Mouse (Mus musculus) embryonic facial prominence, embryonic 15.5 days (tissue): ENCODE data around the gene Cpeb1. TPM values are rescaled to one million over a fixed set of nuclear protein-coding genes. Genes with fewer than 3 reads are reported as not detected.

Source experiments
- ATAC-seq: fragments of 200-750 bp; cut with Nextera tagmentation; 2 replicates; pipeline ENCODE4 v1.8.0; 2017; ENCODE audit warnings: low read depth, moderate TSS enrichment; ENCODE audit not compliant: insufficient number of reproducible peaks, low FRiP score, low TSS enrichment
- H3K27ac ChIP-seq: fragments of 300-500 bp; sonication (generic); replicated peaks from 2 replicates; pipeline ENCODE4 v1.5.1; 2015; ENCODE audit warnings: mild to moderate bottlenecking, inconsistent platforms
- H3K27me3 ChIP-seq: fragments of 300-500 bp; sonication (generic); 2 replicates; pipeline ENCODE4 v1.6.1; 2015; ENCODE audit warnings: inconsistent platforms
- H3K36me3 ChIP-seq: fragments of 300-500 bp; sonication (generic); 2 replicates; pipeline ENCODE4 v1.6.1; 2015; ENCODE audit warnings: mild to moderate bottlenecking, inconsistent platforms
- H3K4me1 ChIP-seq: fragments of 300-500 bp; sonication (generic); 2 replicates; pipeline ENCODE4 v1.6.1; 2015; ENCODE audit warnings: inconsistent platforms
- H3K4me2 ChIP-seq: fragments of 300-500 bp; sonication (generic); replicated peaks from 2 replicates; pipeline ENCODE4 v1.6.1; 2015; ENCODE audit warnings: mild to moderate bottlenecking, inconsistent platforms
- H3K4me3 ChIP-seq: fragments of 300-500 bp; sonication (generic); replicated peaks from 2 replicates; pipeline ENCODE4 v1.5.1; 2015; ENCODE audit warnings: mild to moderate bottlenecking, inconsistent platforms
- H3K9ac ChIP-seq: fragments of 300-500 bp; sonication (generic); 2 replicates; pipeline ENCODE4 v1.6.1; 2015; ENCODE audit warnings: inconsistent platforms
- H3K9me3 ChIP-seq: fragments of 300-500 bp; sonication (generic); replicated peaks from 2 replicates; pipeline ENCODE4 v1.6.1; 2016; ENCODE audit warnings: inconsistent platforms
- WGBS: fragments of 180-500 bp; shearing (Covaris S2); methylation state at CpG from one replicate; pipeline ENCODE4 v1.1.7; 2015; 5-methylcytosine and 5-hydroxymethylcytosine counted together
- polyA plus RNA-seq: library from polyadenylated mRNA; unstranded; fragments of >200 nt; fragmentation: Nextera tagmentation; extraction: Ambion mirVana; gene quantifications from 2 replicates; pipeline ENCODE4 v1.2.1, GENCODE M21; 2015

Cpeb1 gene
- polyA plus RNA-seq, 1 experiment from 2014 or later, result 3.1 TPM

GRCm38 (mm10) chr7:81298206-81298605 lies 157.1 kb downstream of the Cpeb1 start:
- no peaks in the 10 kb centered on the region for H3K4me1 ChIP-seq
- H3K4me2 ChIP-seq, result no peak overlapping the region
- H3K27me3 ChIP-seq, result no peaks in the 10 kb centered on the region
- no peak overlapping the region for H3K9ac ChIP-seq
- H3K36me3 ChIP-seq, result no peaks in the 10 kb centered on the region
- H3K9me3 ChIP-seq, result no peaks in the 10 kb centered on the region
- WGBS, result 40% methylated on average over 6 of the region's 6 CpGs
- no peak for ATAC-seq
- no peak overlapping the region for H3K4me3 ChIP-seq
- no peak overlapping the region for H3K27ac ChIP-seq

Other genes with a start within 250 kb of the Cpeb1 start
- 6.4 and 7.3 TPM in 2 replicates for gene Pde8a, start 241.9 kb downstream of the Cpeb1 start, polyA plus RNA-seq
- 1,249 and 1,258 TPM in 2 replicates for gene Rps17, start 110.2 kb downstream of the Cpeb1 start, polyA plus RNA-seq
- gene Ap3b2, start 38.5 kb upstream of the Cpeb1 start, polyA plus RNA-seq, result 3.5 and 4.6 TPM in 2 replicates
- not detected in 2 replicates for gene BC048679, start 42.8 kb upstream of the Cpeb1 start, polyA plus RNA-seq
- 1.2 and 2.0 TPM in 2 replicates for gene Fsd2, start 111.5 kb upstream of the Cpeb1 start, polyA plus RNA-seq
- gene Whamm, start 115.8 kb upstream of the Cpeb1 start, polyA plus RNA-seq, result 4.6 and 6.4 TPM in 2 replicates